Mouse (Mus musculus): ENCODE data around the gene Srsf1. TPM values are rescaled to one million over a fixed set of nuclear protein-coding genes. Genes with fewer than 3 reads are reported as not detected.

The Srsf1 gene
- polyA plus RNA-seq, 1 experiment from 2014 or later, result 70.7 TPM

GRCm38 (mm10) chr11:88023933-88024332 is 23.2 kb upstream of the Srsf1 start:
- H3K9me3 ChIP-seq (ENCODE audit: control insufficient read depth), result no peaks in the 10 kb centered on the region
- no peaks in the 10 kb centered on the region for H3K4me1 ChIP-seq (replicated peaks; ENCODE audit: control insufficient read depth, insufficient read depth, low read length)
- 79% methylated on average over 2 of the region's 2 CpGs for WGBS
- H3K9ac ChIP-seq (ENCODE audit: low read depth, low read length), result no peak overlapping the region
- no peaks in the 10 kb centered on the region for H3K36me3 ChIP-seq (ENCODE audit: control insufficient read depth, insufficient read depth)
- H3K4me2 ChIP-seq (replicated peaks; ENCODE audit: low read depth), result no peak overlapping the region
- TF ChIP-seq CTCF (IDR thresholded peaks at IDR 0.05; ENCODE audit: low read depth), result no peak
- no peak for ATAC-seq
- H3K4me3 ChIP-seq (ENCODE audit: low read depth, low read length), result no peak overlapping the region
- no peaks in the 10 kb centered on the region for H3K27me3 ChIP-seq (replicated peaks; ENCODE audit: control insufficient read depth, insufficient read depth, low read length)
- H3K27ac ChIP-seq (ENCODE audit: low read depth, low read length), result no peak overlapping the region

- H3K4me2 ChIP-seq (replicated peaks; ENCODE audit: low read depth), result no peak overlapping the region
- 80% methylated on average over 9 of the region's 9 CpGs for WGBS
- no peak overlapping the region for H3K4me3 ChIP-seq (ENCODE audit: low read depth, low read length)
- no peak for TF ChIP-seq CTCF (IDR thresholded peaks at IDR 0.05; ENCODE audit: low read depth)
- ATAC-seq, result no peak
- no peaks in the 10 kb centered on the region for H3K9me3 ChIP-seq (ENCODE audit: control insufficient read depth)
- H3K27ac ChIP-seq (ENCODE audit: low read depth, low read length), result no peak overlapping the region
- H3K27me3 ChIP-seq (replicated peaks; ENCODE audit: control insufficient read depth, insufficient read depth, low read length), result no peaks in the 10 kb centered on the region
- no peak overlapping the region for H3K9ac ChIP-seq (ENCODE audit: low read depth, low read length)
- H3K4me1 ChIP-seq (replicated peaks; ENCODE audit: control insufficient read depth, insufficient read depth, low read length), result no peaks in the 10 kb centered on the region
- no peaks in the 10 kb centered on the region for H3K36me3 ChIP-seq (ENCODE audit: control insufficient read depth, insufficient read depth)
These were observed 19.7 kb upstream of the Srsf1 start for GRCm38 (mm10) chr11:88027391-88028035.

GRCm38 (mm10) chr11:88028193-88028684 is 18.9 kb upstream of the Srsf1 start:
- no peak overlapping the region for H3K4me3 ChIP-seq (ENCODE audit: low read depth, low read length)
- 41% methylated on average over 16 of the region's 16 CpGs for WGBS
- ATAC-seq, result no peak
- no peak overlapping the region for H3K9ac ChIP-seq (ENCODE audit: low read depth, low read length)
- no peak for TF ChIP-seq CTCF (IDR thresholded peaks at IDR 0.05; ENCODE audit: low read depth)
- H3K9me3 ChIP-seq (ENCODE audit: control insufficient read depth), result no peaks in the 10 kb centered on the region
- H3K27me3 ChIP-seq (replicated peaks; ENCODE audit: control insufficient read depth, insufficient read depth, low read length), result no peaks in the 10 kb centered on the region
- no peaks in the 10 kb centered on the region for H3K36me3 ChIP-seq (ENCODE audit: control insufficient read depth, insufficient read depth)
- H3K4me2 ChIP-seq (replicated peaks; ENCODE audit: low read depth), result no peak overlapping the region
- no peaks in the 10 kb centered on the region for H3K4me1 ChIP-seq (replicated peaks; ENCODE audit: control insufficient read depth, insufficient read depth, low read length)
- H3K27ac ChIP-seq (ENCODE audit: low read depth, low read length), result no peak overlapping the region

- no peaks in the 10 kb centered on the region for H3K36me3 ChIP-seq (ENCODE audit: control insufficient read depth, insufficient read depth)
- H3K27me3 ChIP-seq (replicated peaks; ENCODE audit: control insufficient read depth, insufficient read depth, low read length), result no peaks in the 10 kb centered on the region
- H3K4me2 ChIP-seq (replicated peaks; ENCODE audit: low read depth), result no peak overlapping the region
- no peaks in the 10 kb centered on the region for H3K4me1 ChIP-seq (replicated peaks; ENCODE audit: control insufficient read depth, insufficient read depth, low read length)
- TF ChIP-seq CTCF (IDR thresholded peaks at IDR 0.05; ENCODE audit: low read depth), result no peak
- 84% methylated on average over 7 of the region's 7 CpGs for WGBS
- no peak overlapping the region for H3K9ac ChIP-seq (ENCODE audit: low read depth, low read length)
- ATAC-seq, result no peak
- no peak overlapping the region for H3K4me3 ChIP-seq (ENCODE audit: low read depth, low read length)
- H3K9me3 ChIP-seq (ENCODE audit: control insufficient read depth), result no peaks in the 10 kb centered on the region
- H3K27ac ChIP-seq (ENCODE audit: low read depth, low read length), result no peak overlapping the region
These were observed 17.0 kb upstream of the Srsf1 start for GRCm38 (mm10) chr11:88030219-88030618.

- ATAC-seq, result no peak
- Histone ChIP-seq H3K4me1 (replicated peaks; ENCODE audit: control insufficient read depth, insufficient read depth, low read length) (no peaks in the 10 kb centered on the region), H3K36me3 (ENCODE audit: control insufficient read depth, insufficient read depth) (no peaks in the 10 kb centered on the region), H3K4me3 (ENCODE audit: low read depth, low read length) (no peak overlapping the region), H3K27ac (ENCODE audit: low read depth, low read length) (no peak overlapping the region), H3K9me3 (ENCODE audit: control insufficient read depth) (no peaks in the 10 kb centered on the region), H3K9ac (ENCODE audit: low read depth, low read length) (no peak overlapping the region), H3K27me3 (replicated peaks; ENCODE audit: control insufficient read depth, insufficient read depth, low read length) (no peaks in the 10 kb centered on the region), H3K4me2 (replicated peaks; ENCODE audit: low read depth) (no peak overlapping the region)
- 76% methylated on average over 2 of the region's 2 CpGs for WGBS
- TF ChIP-seq CTCF (IDR thresholded peaks at IDR 0.05; ENCODE audit: low read depth), result no peak
These were observed 16.3 kb upstream of the Srsf1 start for GRCm38 (mm10) chr11:88030836-88031235.

GRCm38 (mm10) chr11:88031753-88032152 is 15.4 kb upstream of the Srsf1 start:
- no peaks in the 10 kb centered on the region for H3K36me3 ChIP-seq (ENCODE audit: control insufficient read depth, insufficient read depth)
- TF ChIP-seq CTCF (IDR thresholded peaks at IDR 0.05; ENCODE audit: low read depth), result no peak
- H3K4me1 ChIP-seq (replicated peaks; ENCODE audit: control insufficient read depth, insufficient read depth, low read length), result no peaks in the 10 kb centered on the region
- H3K9me3 ChIP-seq (ENCODE audit: control insufficient read depth), result no peaks in the 10 kb centered on the region
- no peak overlapping the region for H3K9ac ChIP-seq (ENCODE audit: low read depth, low read length)
- H3K4me3 ChIP-seq (ENCODE audit: low read depth, low read length), result no peak overlapping the region
- no peak overlapping the region for H3K27ac ChIP-seq (ENCODE audit: low read depth, low read length)
- ATAC-seq, result no peak
- no peaks in the 10 kb centered on the region for H3K27me3 ChIP-seq (replicated peaks; ENCODE audit: control insufficient read depth, insufficient read depth, low read length)
- 91% methylated on average over 5 of the region's 5 CpGs for WGBS
- no peak overlapping the region for H3K4me2 ChIP-seq (replicated peaks; ENCODE audit: low read depth)

Data from intestine, postnatal 0 days (tissue).